Mouse (Mus musculus) kidney, adult 2 months (tissue): ENCODE measurements around the gene Olfr1208.

Source experiments
- CTCF ChIP-seq: fragments of 200-500 bp; conservative IDR thresholded peaks from 2 replicates; pipeline ENCODE4 v1.5.1; 2011; ENCODE audit warnings: low read depth, mild to moderate bottlenecking, control low read depth, low read length, moderate library complexity, mixed read lengths; ENCODE audit not compliant: insufficient read depth, insufficient read length
- POLR2A ChIP-seq: fragments of 200-500 bp; IDR thresholded peaks from one replicate; pipeline ENCODE4 v1.6.1; 2011; ENCODE audit warnings: low read depth, low read length, control low read depth

- TF ChIP-seq POLR2A (no peak), CTCF (no peak)
Observed at GRCm38 (mm10) chr2:88938011-88938410, 35.9 kb upstream of the Olfr1208 start, which contains the start of gene Olfr1211.
